Mouse (Mus musculus): ENCODE measurements around the gene Eif2d. TPM values are rescaled to one million over a fixed set of nuclear protein-coding genes. Genes with fewer than 3 reads are reported as not detected.
A peak's percentile ranks its signal among the peaks of the same experiment; 100 is the strongest.

The Eif2d gene
- total and polyA plus RNA-seq, 2 experiments from 2014 or later, result 29.2 to 43.2 TPM

DNA sequence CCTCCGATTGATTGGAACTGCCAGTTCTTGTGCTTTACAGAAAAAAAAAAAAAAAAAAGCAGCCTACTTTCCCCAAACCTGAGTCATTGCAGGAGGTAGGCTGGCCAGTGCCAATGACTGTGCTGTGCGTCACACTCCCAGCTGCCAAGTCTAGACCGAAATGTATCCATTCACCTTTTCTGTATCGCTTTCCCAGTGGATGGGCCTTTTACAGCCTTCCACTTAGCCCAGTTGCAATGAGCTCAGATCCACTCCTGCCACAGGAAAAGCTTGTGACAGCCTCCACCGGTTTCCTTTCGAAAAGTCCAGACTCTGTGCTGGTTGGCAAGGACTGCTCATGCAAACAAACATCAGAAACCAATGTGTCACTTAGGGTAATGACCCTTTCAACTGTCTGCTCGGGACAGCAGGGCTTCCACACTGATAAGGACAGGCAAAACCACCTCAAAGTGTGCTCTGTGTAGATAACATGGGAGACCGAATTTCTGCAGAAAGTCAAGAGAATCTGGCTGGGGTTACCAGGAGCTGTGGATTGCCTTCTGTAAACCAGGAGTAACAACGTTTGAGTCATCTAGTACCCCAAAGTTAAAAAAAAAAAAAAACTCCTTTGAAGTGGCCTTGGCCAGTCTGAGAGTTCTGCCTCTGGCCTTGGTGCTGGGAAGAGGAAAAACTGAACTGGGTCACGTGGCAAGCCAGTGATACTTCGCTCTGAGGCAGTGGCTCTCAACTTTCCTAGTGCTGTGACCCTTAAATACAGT, 26.8 kb upstream of the Eif2d start:
- peaks cover 33% of the 10 kb centered on the region for H3K36me3 ChIP-seq (ENCODE audit: insufficient read depth, low read length)
- H3K9ac ChIP-seq (replicated peaks; ENCODE audit: low read length, poor library complexity, severe bottlenecking), result no peak overlapping the region
- no peaks in the 10 kb centered on the region for H3K9me3 ChIP-seq (ENCODE audit: low read length)
- no peak for TF ChIP-seq CTCF (IDR thresholded peaks at IDR 0.05)
- H3K4me1 ChIP-seq (ENCODE audit: insufficient read depth, low read length), result no peaks in the 10 kb centered on the region
- WGBS, result 87% methylated on average over 11 of the region's 11 CpGs
- DNase-seq (ENCODE audit: low spot score) (no peak), ATAC-seq (ENCODE audit: low FRiP score) (no peak)
- H3K27me3 ChIP-seq (ENCODE audit: insufficient read depth, low read length), result no peaks in the 10 kb centered on the region
- no peak overlapping the region for H3K27ac ChIP-seq (ENCODE audit: low read depth, low read length)
- H3K4me2 ChIP-seq (ENCODE audit: low read depth, low read length, poor library complexity, severe bottlenecking), result no peak overlapping the region
- no peak overlapping the region for H3K4me3 ChIP-seq (ENCODE audit: low read depth, low read length)

DNA sequence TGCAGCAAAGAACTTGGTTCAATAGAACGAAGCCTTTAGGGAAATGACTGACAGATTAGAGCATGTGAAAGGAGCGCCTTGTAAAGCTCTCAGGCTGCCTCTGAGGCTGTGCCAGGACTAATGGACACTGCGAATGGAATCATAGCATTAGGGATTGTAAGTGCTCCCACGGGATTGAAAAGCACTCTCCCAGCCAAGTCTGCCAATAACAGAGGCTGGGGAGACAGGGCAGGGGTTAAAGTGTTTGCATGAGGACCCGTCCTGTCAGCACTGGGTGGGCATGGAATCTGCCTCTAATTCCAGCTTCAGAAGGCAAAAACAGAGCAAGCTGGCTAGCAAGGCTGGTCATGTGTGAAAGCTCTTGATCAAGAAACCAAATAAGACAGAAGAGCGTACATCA, 18.8 kb upstream of the Eif2d start:
- Histone ChIP-seq H3K4me2 (ENCODE audit: low read depth, low read length, poor library complexity, severe bottlenecking) (no peak overlapping the region), H3K27me3 (ENCODE audit: insufficient read depth, low read length) (no peaks in the 10 kb centered on the region), H3K36me3 (ENCODE audit: insufficient read depth, low read length) (peaks cover 11% of the 10 kb centered on the region), H3K4me1 (ENCODE audit: insufficient read depth, low read length) (peaks cover 8% of the 10 kb centered on the region; the same call in 1 of the 2 replicates), H3K9me3 (ENCODE audit: low read length) (no peaks in the 10 kb centered on the region), H3K9ac (replicated peaks; ENCODE audit: low read length, poor library complexity, severe bottlenecking) (peak overlapping the region; percentile 14; the same call in 1 of the 2 replicates), H3K4me3 (ENCODE audit: low read depth, low read length) (no peak overlapping the region), H3K27ac (ENCODE audit: low read depth, low read length) (no peak overlapping the region)
- ATAC-seq (ENCODE audit: low FRiP score) (no peak), DNase-seq (ENCODE audit: low spot score) (peak; percentile 72)
- no peak for TF ChIP-seq CTCF (IDR thresholded peaks at IDR 0.05)
- WGBS, result 24% methylated on average over 6 of the region's 6 CpGs

DNA sequence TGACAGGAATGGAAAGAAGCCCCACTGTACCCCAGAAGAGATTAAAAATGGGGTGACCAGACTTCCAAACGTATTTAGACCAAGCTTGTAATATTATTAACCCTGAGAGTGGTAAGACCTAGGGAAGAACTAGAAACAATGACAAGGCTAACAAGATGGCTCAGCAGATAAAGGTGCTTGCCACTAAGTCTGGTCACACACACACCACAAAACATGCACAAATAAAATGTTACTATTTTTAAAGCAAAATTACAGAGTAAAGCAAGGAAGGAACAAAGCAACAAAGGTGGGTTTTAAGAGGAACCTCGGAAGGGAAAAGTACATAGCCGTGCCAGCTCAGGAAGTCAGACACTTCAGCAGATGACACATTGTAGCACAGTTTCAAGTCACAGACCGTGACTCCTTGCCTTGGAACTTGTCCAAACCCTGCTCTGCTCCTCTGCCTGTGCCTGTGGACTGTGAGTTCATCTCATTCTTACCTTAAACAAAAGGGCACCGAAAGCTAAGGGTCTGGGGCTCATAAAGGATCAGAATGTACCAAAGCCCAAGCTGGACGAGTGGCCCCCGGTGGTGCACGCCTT, 17.9 kb upstream of the Eif2d start:
- H3K9me3 ChIP-seq (ENCODE audit: low read length), result no peaks in the 10 kb centered on the region
- DNase-seq (ENCODE audit: low spot score), result no peak
- 0 out of 2 replicates have a peak, but pooled peaks cover 4% of the 10 kb centered on the region for H3K36me3 ChIP-seq (ENCODE audit: insufficient read depth, low read length)
- H3K27ac ChIP-seq (ENCODE audit: low read depth, low read length), result no peak overlapping the region
- H3K4me1 ChIP-seq (ENCODE audit: insufficient read depth, low read length), result peaks cover 8% of the 10 kb centered on the region; the same call in 1 of the 2 replicates
- no peak for TF ChIP-seq CTCF (IDR thresholded peaks at IDR 0.05)
- H3K4me3 ChIP-seq (ENCODE audit: low read depth, low read length), result no peak overlapping the region
- no peaks in the 10 kb centered on the region for H3K27me3 ChIP-seq (ENCODE audit: insufficient read depth, low read length)
- H3K9ac ChIP-seq (replicated peaks; ENCODE audit: low read length, poor library complexity, severe bottlenecking), result no peak overlapping the region
- no peak for ATAC-seq (ENCODE audit: low FRiP score)
- 50% methylated on average over 8 of the region's 8 CpGs for WGBS
- H3K4me2 ChIP-seq (ENCODE audit: low read depth, low read length, poor library complexity, severe bottlenecking), result no peak overlapping the region

DNA sequence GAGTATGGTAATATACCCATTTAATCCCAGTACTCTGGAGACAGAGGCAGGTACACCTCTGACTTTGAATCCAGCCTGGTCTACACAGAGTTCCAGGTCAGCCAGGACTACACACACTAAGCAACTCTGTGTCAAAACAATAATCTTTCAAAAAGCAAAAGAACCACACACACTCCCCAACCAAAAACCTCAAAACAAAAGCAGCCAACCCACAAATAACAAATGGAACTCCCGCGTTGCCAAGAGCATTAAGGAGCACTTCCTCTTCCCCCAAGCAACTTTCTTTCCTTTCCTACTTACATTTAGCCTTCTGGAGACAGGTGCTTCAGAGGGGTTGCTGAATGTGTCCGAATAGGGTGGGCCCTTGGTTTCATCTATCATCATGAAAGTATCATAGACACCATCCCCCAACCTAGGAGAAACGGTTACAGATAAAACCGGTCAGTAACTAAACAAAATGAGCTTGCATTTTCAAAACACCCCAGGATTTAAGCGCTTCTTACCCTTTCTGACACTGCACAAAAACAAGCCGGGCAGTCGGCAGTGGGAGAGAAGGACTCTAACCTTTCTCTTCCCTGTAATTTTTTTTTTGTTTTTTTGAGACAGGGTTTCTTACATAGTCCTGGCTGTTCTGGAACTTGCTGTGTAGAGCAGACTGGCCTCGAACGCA, 16.9 kb upstream of the Eif2d start:
- no peak overlapping the region for H3K27ac ChIP-seq (ENCODE audit: low read depth, low read length)
- H3K4me2 ChIP-seq (ENCODE audit: low read depth, low read length, poor library complexity, severe bottlenecking), result peak overlapping the region; percentile 79; the same call in 1 of the 2 replicates
- no peaks in the 10 kb centered on the region for H3K36me3 ChIP-seq (ENCODE audit: insufficient read depth, low read length)
- H3K9me3 ChIP-seq (ENCODE audit: low read length), result no peaks in the 10 kb centered on the region
- no peak for ATAC-seq (ENCODE audit: low FRiP score)
- TF ChIP-seq CTCF (IDR thresholded peaks at IDR 0.05), result no peak
- WGBS, result 80% methylated on average over 10 of the region's 10 CpGs
- H3K4me3 ChIP-seq (ENCODE audit: low read depth, low read length), result peak overlapping the region; percentile 82; the same call in 1 of the 2 replicates
- peaks cover 8% of the 10 kb centered on the region; the same call in 1 of the 2 replicates for H3K4me1 ChIP-seq (ENCODE audit: insufficient read depth, low read length)
- no peak overlapping the region for H3K9ac ChIP-seq (replicated peaks; ENCODE audit: low read length, poor library complexity, severe bottlenecking)
- no peaks in the 10 kb centered on the region for H3K27me3 ChIP-seq (ENCODE audit: insufficient read depth, low read length)
- no peak for DNase-seq (ENCODE audit: low spot score)

DNA sequence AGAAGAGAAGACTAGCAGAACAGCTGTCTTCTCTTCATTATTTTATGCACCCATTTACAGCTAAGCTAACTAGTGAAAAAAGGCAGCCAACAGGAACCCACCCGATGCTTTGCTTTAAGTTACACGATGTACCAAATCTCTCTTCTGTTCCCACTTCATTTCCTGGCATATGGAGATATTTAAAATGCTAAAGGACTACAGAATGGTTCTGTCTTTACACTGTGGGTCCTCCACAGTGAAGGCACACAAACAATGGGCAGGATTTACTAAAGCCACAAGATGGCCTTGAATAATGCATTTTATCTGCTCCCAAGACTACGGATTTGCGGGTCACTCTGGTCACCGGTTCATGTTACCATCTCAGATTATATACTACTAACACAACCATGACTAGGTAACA, 15.9 kb upstream of the Eif2d start:
- Histone ChIP-seq H3K4me2 (ENCODE audit: low read depth, low read length, poor library complexity, severe bottlenecking) (peak overlapping the region; percentile 79), H3K27ac (ENCODE audit: low read depth, low read length) (no peak overlapping the region), H3K27me3 (ENCODE audit: insufficient read depth, low read length) (no peaks in the 10 kb centered on the region), H3K9ac (replicated peaks; ENCODE audit: low read length, poor library complexity, severe bottlenecking) (0 out of 2 replicates have a peak overlapping the region, but pooled peaks have one; percentile 86), H3K4me3 (ENCODE audit: low read depth, low read length) (peak overlapping the region; percentile 82), H3K4me1 (ENCODE audit: insufficient read depth, low read length) (peaks cover 8% of the 10 kb centered on the region; the same call in 1 of the 2 replicates), H3K36me3 (ENCODE audit: insufficient read depth, low read length) (no peaks in the 10 kb centered on the region), H3K9me3 (ENCODE audit: low read length) (no peaks in the 10 kb centered on the region)
- WGBS, result 3% methylated on average over 5 of the region's 5 CpGs
- ATAC-seq (ENCODE audit: low FRiP score) (no peak), DNase-seq (ENCODE audit: low spot score) (no peak)
- TF ChIP-seq CTCF (IDR thresholded peaks at IDR 0.05), result no peak
